Mouse (Mus musculus) embryonic fibroblast, embryonic 13.5 days (primary cell): ENCODE results near the gene Cyth1.

Experiments used
- CTCF ChIP-seq: IDR thresholded peaks from 2 replicates; pipeline ENCODE4 v1.5.1; 2011; ENCODE audit warnings: mild to moderate bottlenecking, control low read depth, low read length, moderate library complexity, borderline replicate concordance; ENCODE audit not compliant: insufficient read depth
- POLR2A ChIP-seq: IDR thresholded peaks from 2 replicates; pipeline ENCODE4 v1.6.1; 2011; ENCODE audit warnings: low read depth, mild to moderate bottlenecking, control low read depth, low read length, moderate library complexity

DNA sequence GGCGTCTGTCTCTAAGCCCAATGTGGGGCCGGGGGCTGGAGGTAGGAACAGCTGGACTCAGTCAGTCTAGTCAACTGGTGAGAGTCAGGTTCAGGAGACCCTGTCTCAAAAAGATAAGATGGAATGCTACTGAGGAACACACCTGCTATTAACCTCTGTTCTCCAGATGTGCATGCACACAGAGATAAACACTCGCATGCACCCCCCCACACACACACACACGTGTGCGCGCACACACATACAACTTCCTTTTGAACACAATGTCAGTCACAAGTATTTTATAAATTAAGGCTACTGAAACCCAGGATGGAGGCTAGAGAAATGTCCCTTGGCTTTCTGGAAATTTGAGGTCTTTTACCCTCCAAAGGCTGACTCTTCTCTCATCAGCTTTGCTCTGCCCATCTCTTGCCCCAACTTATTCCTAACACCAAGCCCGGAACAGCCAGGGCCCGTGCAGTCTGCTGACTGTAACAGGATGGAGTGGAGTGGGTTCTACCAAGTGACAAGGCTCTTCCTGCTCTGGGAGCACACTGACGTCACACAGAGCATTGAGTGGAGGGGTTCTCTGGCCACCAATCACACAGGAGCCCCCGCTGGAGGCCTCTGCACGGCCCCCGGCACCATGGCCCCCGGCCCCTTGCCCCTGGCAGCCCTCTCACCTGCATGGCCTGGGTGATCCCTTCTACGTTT, 134.7 kb downstream of the Cyth1 start:
- no peak for TF ChIP-seq CTCF
- TF ChIP-seq POLR2A: no peak
